Mouse (Mus musculus) left cerebral cortex, adult 2 months (tissue): ENCODE results near the gene Igsf21. TPM values are rescaled to one million over a fixed set of nuclear protein-coding genes. Genes with fewer than 3 reads are reported as not detected.

Experiments used
- DNase-seq, 2 experiments: peaks; one replicate each; pipeline ENCODE4 v3.0.0; 2021 to 2022; ENCODE audit warnings: low spot score in 2 of 2, mixed read lengths in 1 of 2; ENCODE audit errors: extremely low spot score in 1 of 2
- H3K27ac ChIP-seq: fragments of 200-600 bp; 2 replicates; pipeline ENCODE4 v1.8.1; 2022
- H3K4me3 ChIP-seq: fragments of 200-600 bp; 2 replicates; pipeline ENCODE4 v1.8.1; 2022
- CTCF ChIP-seq: fragments of 200-600 bp; IDR thresholded peaks from 2 replicates; pipeline ENCODE4 v1.8.1; 2022; ENCODE audit warnings: antibody characterized with exemption, mild to moderate bottlenecking, moderate library complexity
- intact Hi-C: fragments of 180-260 bp; cut with DNase I; formaldehyde crosslinking; loops from one replicate; pipeline ENCODE4 v1.15.1; 2025
- total RNA-seq, 2 experiments: library from RNA; stranded (reverse); gene quantifications; 2 replicates each; pipeline ENCODE4 v1.2.3; 2021

Gene Igsf21
- total RNA-seq, 2 experiments from 2014 or later: 68.8 to 75.2 TPM

DNA sequence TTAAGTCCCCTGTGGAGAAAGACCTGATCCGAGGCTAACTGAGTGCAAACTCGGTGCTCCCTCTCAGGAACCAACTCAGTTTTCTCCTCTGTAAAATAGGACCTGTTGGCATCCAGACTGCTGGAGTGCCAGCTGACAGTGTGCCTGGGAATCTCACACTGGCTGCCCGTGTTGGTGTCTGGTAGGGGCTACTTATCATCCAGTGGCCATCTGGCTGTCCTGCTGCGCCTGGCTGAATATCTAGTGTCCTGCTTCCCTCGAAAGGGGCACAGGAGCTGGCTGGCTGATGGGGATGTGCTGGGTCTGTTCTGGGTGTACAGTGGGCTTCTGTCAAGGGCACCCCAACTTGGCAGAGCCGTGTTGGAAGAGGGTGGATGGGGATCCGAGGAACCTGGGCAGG is 193.5 kb downstream of the Igsf21 start:
- no peak for DNase-seq
- Histone ChIP-seq H3K27ac (no peak overlapping the region), H3K4me3 (no peak overlapping the region)
- no peak for TF ChIP-seq CTCF
- intact Hi-C loops: no loop called here

DNA sequence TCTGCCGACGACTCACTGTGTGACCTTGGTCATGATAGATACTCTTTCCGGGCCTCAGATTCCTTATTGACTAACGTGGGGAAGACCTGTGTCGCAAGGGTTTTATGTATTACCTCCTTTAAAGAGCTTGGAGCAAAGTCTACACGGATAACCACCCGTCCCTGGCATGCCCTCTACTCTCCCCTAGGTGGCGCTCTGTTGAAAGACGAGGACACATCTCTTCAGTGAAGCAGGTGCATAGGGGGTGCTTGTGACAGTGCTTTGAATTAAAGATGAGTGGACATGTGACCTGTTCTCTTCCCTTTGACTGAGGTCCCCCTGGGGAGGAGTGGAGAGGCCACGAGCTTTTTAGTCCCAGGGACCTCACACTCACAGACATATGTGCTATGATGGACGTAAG is 194.0 kb downstream of the Igsf21 start:
- TF ChIP-seq CTCF: peak; percentile 55
- intact Hi-C loops: no loop called here
- no peak for DNase-seq
- Histone ChIP-seq H3K27ac (no peak overlapping the region), H3K4me3 (no peak overlapping the region)

DNA sequence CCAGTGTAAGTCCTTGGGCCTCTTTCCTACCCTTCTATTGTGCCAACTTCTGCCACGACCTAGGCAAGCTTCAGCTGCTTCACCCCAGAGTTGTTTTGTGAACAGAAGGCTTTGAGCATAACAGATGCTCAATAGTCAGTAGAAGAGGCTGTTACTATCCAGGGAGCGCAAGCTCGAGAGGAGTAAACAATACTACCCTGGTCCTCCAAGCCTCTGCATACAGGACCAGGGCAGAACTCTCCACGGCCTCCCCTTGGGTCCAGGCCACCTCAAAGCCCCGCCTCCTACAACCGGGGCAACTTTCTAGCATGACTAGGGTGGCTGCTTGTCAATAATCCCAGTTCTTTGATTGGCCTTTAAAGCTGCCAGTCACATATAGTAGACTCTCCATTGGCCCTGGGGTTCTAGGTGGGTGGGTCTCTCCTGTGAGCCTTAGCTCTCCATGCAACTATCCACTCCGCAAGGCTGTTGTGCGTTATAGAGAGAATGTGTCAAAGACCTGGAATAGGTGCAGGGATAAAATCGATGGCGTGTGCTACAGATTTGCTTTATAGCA is 198.7 kb downstream of the Igsf21 start:
- intact Hi-C loops: no loop called here
- DNase-seq: no peak

DNA sequence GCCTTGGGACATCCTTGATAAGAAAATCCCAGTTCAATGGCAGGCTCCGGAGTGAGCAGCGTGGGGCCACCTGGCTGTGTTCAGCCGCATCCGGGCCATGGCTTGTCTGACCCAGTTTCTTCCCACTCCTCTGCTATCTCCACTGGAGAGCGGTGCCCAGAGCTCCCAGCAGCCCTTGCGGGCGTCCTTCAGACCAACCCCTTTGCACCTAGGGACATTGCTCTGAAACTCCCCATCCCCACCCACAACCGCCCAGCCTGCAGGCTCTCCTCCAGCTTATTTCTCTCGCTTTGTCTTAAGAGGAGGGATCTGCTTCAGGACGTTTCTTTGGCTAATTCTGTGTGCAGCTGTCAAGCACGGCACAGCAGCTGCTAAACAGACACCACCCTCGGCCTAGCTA is 202.6 kb downstream of the Igsf21 start:
- no peak overlapping the region for H3K27ac ChIP-seq
- no peak for DNase-seq
- no peak overlapping the region for H3K4me3 ChIP-seq
- TF ChIP-seq CTCF: no peak
- intact Hi-C loops: no loop called here

More for the DNA sequence above, 198.7 kb downstream of the Igsf21 start:
- no peak overlapping the region for H3K27ac ChIP-seq
- TF ChIP-seq CTCF: no peak
- no peak overlapping the region for H3K4me3 ChIP-seq

DNA sequence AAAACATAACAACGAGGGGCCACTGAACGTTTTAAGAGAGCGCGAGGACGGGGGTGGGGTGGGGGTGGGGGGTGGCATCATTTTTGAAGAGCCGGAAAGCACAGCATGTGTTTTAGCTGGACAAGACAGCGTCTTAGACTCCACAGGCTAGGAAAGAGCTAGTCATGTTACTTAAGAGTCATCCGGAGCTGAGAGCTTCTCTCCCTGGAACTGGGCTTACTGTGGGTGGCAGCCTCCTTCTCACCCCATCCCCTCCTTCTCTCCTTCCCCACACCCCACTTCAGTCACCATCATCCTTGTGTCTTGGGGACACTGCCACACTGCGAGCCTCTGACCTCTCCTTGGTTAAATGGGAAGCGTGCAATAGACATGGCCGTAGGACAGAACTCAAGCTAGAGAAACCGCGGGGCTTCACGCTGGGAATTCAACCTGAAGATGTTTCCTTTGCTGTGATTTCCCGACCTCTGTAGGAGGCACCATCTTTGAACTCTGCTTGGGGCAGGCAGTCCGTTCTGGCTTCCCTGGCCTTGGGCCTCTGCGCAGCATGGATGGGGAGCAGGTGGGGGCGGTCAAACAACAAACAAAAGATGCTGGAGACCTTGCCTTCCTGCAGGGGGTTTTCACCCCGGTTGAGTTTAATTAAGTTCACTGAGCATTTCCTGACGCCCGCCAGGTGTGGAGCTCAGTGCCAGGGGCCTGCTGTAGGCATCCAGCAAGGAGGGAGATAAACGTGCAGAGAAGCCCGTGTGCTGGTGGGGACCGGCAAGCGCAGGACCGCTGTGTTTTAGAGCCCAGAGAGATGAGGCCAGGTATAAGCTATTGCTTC is 207.8 kb downstream of the Igsf21 start:
- no peak; the same call in 1 of the 2 replicates for TF ChIP-seq CTCF
- intact Hi-C loops: loop anchor here (1.0 to 10.0 kb wide), 6 partner anchors 31 to 334 kb away; partner anchors contain the start of gene Igsf21
- H3K27ac ChIP-seq: peak overlapping the region; percentile 70
- no peak overlapping the region for H3K4me3 ChIP-seq
- DNase-seq: no peak

DNA sequence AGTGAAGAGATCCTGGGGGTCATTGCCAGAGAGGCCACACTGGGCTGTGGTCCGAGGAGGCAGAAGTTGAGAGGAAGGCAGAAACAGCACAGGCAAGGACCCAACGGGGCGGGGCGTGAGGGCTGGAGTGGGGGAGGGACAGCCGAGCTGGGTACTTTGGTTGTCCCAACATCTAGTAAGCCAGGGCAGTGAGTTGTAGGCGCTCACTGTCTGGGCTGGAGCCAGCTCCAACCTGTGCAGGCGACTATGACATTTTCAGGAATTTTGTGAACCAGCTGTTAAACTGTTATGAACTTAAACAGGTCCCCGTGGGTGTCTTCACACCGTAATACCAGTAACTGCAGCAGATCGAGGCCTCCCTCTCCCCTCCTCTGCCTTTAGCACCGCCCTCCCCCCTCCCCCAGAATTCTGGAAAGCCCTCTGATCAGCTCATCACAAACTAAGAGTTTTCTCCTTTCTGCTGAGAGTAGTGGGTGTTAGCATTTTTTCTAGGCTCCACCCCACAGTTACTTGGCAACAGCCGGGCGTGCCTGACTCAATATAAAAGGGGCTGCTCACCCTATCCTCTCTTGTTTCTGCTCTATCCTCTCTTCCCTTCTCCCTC is 208.7 kb downstream of the Igsf21 start:
- DNase-seq: peak; percentile 51 to 52
- no peak for TF ChIP-seq CTCF
- intact Hi-C loops: loop anchor here (1.0 to 10.0 kb wide), 6 partner anchors 31 to 334 kb away; partner anchors contain the start of gene Igsf21
- Histone ChIP-seq H3K27ac (peak overlapping the region; percentile 32; the same call in 1 of the 2 replicates), H3K4me3 (no peak overlapping the region)

DNA sequence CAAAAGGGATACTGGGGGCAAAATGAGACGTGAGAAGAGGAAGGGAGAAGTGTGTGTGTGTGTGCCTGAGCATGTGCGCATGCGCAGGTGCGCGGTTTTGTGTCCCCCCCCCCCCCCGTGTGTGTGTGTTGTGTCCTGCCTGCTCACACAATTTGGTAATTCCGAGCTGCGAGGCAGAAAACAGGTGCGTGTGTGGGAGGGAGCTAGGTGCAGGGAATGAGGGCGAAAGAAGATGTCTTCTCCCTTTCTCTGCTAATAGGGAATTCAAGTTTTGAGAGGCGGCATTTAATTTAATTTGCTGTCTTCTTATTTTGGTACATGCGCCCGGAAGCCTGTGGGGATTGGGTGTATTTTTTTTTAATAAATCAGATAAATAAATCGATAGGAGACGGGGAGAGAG is 211.4 kb downstream of the Igsf21 start:
- intact Hi-C loops: loop anchor here (5.0 to 10.0 kb wide), 5 partner anchors 112 to 337 kb away; partner anchors contain the start of gene Igsf21
- no peak overlapping the region for H3K27ac ChIP-seq
- no peak for DNase-seq
- no peak overlapping the region for H3K4me3 ChIP-seq
- no peak for TF ChIP-seq CTCF

DNA sequence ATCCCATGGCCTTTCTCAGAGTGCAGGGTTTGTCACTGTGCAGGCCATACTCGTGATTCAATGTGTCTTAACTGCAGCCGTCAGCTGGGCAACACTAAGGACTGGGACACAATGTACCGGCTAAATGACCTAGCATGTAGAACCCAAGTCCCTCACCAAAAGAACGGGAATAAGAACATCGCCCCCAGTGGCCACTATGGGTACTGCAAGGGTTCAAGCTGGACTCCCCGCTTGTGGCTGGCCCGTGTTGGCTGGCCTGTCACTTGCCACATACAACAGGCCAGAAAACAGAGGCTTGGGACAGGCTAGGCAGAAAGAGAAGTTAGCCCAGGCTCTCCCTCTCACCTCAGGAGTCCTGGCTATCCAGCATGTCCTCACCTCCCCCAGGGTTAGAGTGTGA is 213.2 kb downstream of the Igsf21 start:
- no peak overlapping the region for H3K27ac ChIP-seq
- peak; percentile 49 to 62 for DNase-seq
- no peak overlapping the region for H3K4me3 ChIP-seq
- intact Hi-C loops: loop anchor here (10.0 kb wide), 2 partner anchors 211 to 321 kb away; partner anchors contain the start of gene Igsf21
- peak; percentile 92 for TF ChIP-seq CTCF

DNA sequence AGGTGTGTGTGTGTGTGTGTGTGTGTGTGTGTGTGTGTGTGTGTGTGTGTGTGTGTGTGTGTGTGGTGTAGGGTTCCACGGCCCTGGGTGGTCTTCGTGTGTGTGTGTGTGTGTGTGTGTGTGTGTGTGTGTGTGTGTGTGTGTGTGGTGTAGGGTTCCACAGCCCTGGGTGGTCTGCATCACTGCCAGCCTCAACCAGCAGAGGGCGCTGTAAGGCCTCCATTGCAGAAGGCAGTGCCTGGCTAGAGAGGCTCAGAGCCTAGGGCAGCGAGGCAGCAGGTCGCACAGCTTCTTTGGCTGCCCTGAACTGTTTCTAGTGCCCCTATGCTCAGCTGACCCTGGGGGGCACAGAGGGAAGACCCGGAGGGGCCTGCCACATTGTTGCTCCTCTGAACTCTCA is 216.2 kb downstream of the Igsf21 start:
- intact Hi-C loops: loop anchor here (10.0 kb wide), 2 partner anchors 214 to 324 kb away; partner anchors contain the start of gene Igsf21
- peak; percentile 48 to 74 for DNase-seq
- no peak overlapping the region for H3K27ac ChIP-seq

DNA sequence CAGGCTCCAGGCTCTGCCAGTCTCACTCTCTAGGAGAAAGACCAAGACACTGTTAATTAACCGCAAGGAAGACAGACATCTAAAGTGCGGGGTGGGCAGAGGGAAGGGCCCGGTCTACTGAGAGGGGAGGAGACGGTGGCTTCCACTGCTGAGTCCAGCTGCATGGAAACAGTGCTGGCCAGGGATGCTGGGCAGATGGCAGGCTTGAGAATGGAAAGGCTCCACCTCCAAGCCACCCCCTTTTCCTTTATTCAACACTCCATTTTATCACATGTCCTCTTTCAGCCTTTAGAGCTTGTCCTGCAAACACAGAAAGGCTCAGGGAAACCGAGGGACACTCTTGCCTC is 216.6 kb downstream of the Igsf21 start:
- intact Hi-C loops: loop anchor here (10.0 kb wide), 2 partner anchors 215 to 325 kb away; partner anchors contain the start of gene Igsf21
- Histone ChIP-seq H3K27ac (peak overlapping the region; percentile 47), H3K4me3 (no peak overlapping the region)
- DNase-seq: no peak
- no peak for TF ChIP-seq CTCF

More for the DNA sequence above, 216.2 kb downstream of the Igsf21 start:
- TF ChIP-seq CTCF: peak; percentile 50
- no peak overlapping the region for H3K4me3 ChIP-seq

DNA sequence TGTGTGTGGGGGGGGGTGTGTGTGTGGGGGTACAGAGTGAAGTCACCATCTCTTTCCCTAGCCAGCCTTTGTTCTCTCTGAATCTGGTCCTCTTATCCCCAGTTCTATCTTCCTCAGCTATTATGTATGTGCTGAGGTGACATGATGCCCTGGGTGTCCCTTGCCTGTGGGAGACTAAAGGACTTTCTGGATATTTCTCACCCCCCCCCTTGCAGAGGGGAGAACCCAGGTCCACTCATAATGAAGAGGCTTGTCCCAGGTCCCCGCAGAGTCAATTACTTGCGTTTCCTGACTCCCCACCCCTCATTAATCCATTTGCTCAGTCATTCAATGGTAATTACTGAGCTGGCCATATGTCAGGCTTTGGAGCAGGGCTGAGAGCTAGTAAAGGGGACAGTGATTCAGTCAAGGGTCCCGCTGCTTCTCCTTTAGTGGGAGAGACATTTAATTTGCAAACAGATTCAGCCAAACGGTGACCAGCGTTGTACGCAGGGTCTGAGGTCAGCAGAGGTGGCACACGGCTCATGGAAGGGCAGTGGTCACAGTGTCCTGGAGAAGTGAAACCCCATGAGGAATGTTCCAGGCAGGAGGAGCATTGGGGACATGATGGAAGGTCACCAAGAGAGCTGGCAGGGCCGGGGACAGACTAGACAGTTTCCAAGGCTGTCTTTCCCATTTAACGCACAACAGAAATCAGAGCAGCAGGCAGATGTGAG is 217.1 kb downstream of the Igsf21 start:
- H3K27ac ChIP-seq: peak overlapping the region; percentile 47
- no peak for TF ChIP-seq CTCF
- no peak for DNase-seq
- intact Hi-C loops: loop anchor here (10.0 kb wide), 2 partner anchors 215 to 325 kb away; partner anchors contain the start of gene Igsf21
- H3K4me3 ChIP-seq: no peak overlapping the region
